Mouse (Mus musculus) forebrain, embryonic 12.5 days (tissue): Measurements from ENCODE around the gene Mei1. TPM values are rescaled to one million over a fixed set of nuclear protein-coding genes. Genes with fewer than 3 reads are reported as not detected.

ENCODE experiments used
- ATAC-seq: fragments of 200-750 bp; cut with Nextera tagmentation; 2 replicates; pipeline ENCODE4 v1.8.0; 2017; ENCODE audit warnings: moderate TSS enrichment; ENCODE audit not compliant: low FRiP score
- H3K27ac ChIP-seq: fragments of 300-500 bp; sonication (generic); 2 replicates; pipeline ENCODE4 v1.5.1; 2016; ENCODE audit warnings: mild to moderate bottlenecking
- H3K27me3 ChIP-seq: fragments of 300-500 bp; sonication (generic); 2 replicates; pipeline ENCODE4 v1.6.1; 2016; ENCODE audit warnings: mild to moderate bottlenecking
- H3K36me3 ChIP-seq: fragments of 300-500 bp; sonication (generic); replicated peaks from 2 replicates; pipeline ENCODE4 v1.6.1; 2016; ENCODE audit warnings: mild to moderate bottlenecking
- H3K4me1 ChIP-seq: fragments of 300-500 bp; sonication (generic); 2 replicates; pipeline ENCODE4 v1.6.1; 2016
- H3K4me2 ChIP-seq: fragments of 300-500 bp; sonication (generic); 2 replicates; pipeline ENCODE4 v1.6.1; 2016; ENCODE audit warnings: mild to moderate bottlenecking, moderate library complexity
- H3K4me3 ChIP-seq: fragments of 300-500 bp; sonication (generic); replicated peaks from 2 replicates; pipeline ENCODE4 v1.5.1; 2016; ENCODE audit warnings: mild to moderate bottlenecking
- H3K9ac ChIP-seq: fragments of 300-500 bp; sonication (generic); 2 replicates; pipeline ENCODE4 v1.6.1; 2016; ENCODE audit warnings: mild to moderate bottlenecking
- H3K9me3 ChIP-seq: fragments of 300-500 bp; sonication (generic); 2 replicates; pipeline ENCODE4 v1.6.1; 2016
- WGBS: fragments of 180-500 bp; shearing (Covaris S2); methylation state at CpG from one replicate; pipeline ENCODE4 v1.1.7; 2016; 5-methylcytosine and 5-hydroxymethylcytosine counted together
- polyA plus RNA-seq: library from polyadenylated mRNA; unstranded; fragments of >200 nt; fragmentation: Nextera tagmentation; extraction: Ambion mirVana; gene quantifications from 2 replicates; pipeline ENCODE4 v1.2.1, GENCODE M21; 2016

Gene Mei1
- polyA plus RNA-seq, 1 experiment from 2014 or later, result 0.08 TPM

- Histone ChIP-seq H3K36me3 (peaks cover 14% of the 10 kb centered on the region; the same call in 1 of the 2 replicates), H3K9ac (no peak overlapping the region), H3K27ac (no peak overlapping the region), H3K4me3 (no peak overlapping the region), H3K27me3 (no peaks in the 10 kb centered on the region), H3K4me1 (peaks cover 58% of the 10 kb centered on the region), H3K4me2 (no peak overlapping the region), H3K9me3 (no peaks in the 10 kb centered on the region)
- 81% methylated on average over 17 of the region's 17 CpGs for WGBS
- ATAC-seq, result no peak
Observed at GRCm38 (mm10) chr15:82158243-82159035, 88.6 kb downstream of the Mei1 start.

- Histone ChIP-seq H3K4me1 (peaks cover 58% of the 10 kb centered on the region), H3K9me3 (no peaks in the 10 kb centered on the region), H3K4me3 (no peak overlapping the region), H3K27ac (no peak overlapping the region), H3K36me3 (peaks cover 10% of the 10 kb centered on the region; the same call in 1 of the 2 replicates), H3K4me2 (no peak overlapping the region), H3K9ac (no peak overlapping the region), H3K27me3 (no peaks in the 10 kb centered on the region)
- no peak for ATAC-seq
- WGBS, result 84% methylated on average over 9 of the region's 9 CpGs
Observed at GRCm38 (mm10) chr15:82159471-82159870, 89.7 kb downstream of the Mei1 start.

- Histone ChIP-seq H3K9ac (no peak overlapping the region), H3K27ac (no peak overlapping the region), H3K27me3 (no peaks in the 10 kb centered on the region), H3K36me3 (peaks cover 10% of the 10 kb centered on the region; the same call in 1 of the 2 replicates), H3K4me1 (peaks cover 67% of the 10 kb centered on the region), H3K4me2 (no peak overlapping the region), H3K9me3 (no peaks in the 10 kb centered on the region), H3K4me3 (no peak overlapping the region)
- 80% methylated on average over 11 of the region's 11 CpGs for WGBS
- ATAC-seq, result no peak
Observed at GRCm38 (mm10) chr15:82160731-82161640, 91.2 kb downstream of the Mei1 start.

- Histone ChIP-seq H3K36me3 (no peaks in the 10 kb centered on the region), H3K27me3 (no peaks in the 10 kb centered on the region), H3K9ac (no peak overlapping the region), H3K9me3 (no peaks in the 10 kb centered on the region), H3K4me1 (peaks cover 74% of the 10 kb centered on the region), H3K27ac (no peak overlapping the region), H3K4me2 (no peak overlapping the region), H3K4me3 (no peak overlapping the region)
- WGBS, result 91% methylated on average over 12 of the region's 12 CpGs
- ATAC-seq, result no peak
Observed at GRCm38 (mm10) chr15:82161965-82162600, 92.3 kb downstream of the Mei1 start.

- H3K9me3 ChIP-seq, result no peaks in the 10 kb centered on the region
- peaks cover 74% of the 10 kb centered on the region for H3K4me1 ChIP-seq
- no peak for ATAC-seq
- H3K36me3 ChIP-seq, result no peaks in the 10 kb centered on the region
- H3K9ac ChIP-seq, result no peak overlapping the region
- no peaks in the 10 kb centered on the region for H3K27me3 ChIP-seq
- H3K4me2 ChIP-seq, result no peak overlapping the region
- H3K4me3 ChIP-seq, result no peak overlapping the region
- WGBS, result 88% methylated on average over 10 of the region's 10 CpGs
- peak overlapping the region; percentile 37 for H3K27ac ChIP-seq
Observed at GRCm38 (mm10) chr15:82163356-82164060, 93.7 kb downstream of the Mei1 start.

GRCm38 (mm10) chr15:82164061-82164399, 94.2 kb downstream of the Mei1 start:
- Histone ChIP-seq H3K36me3 (no peaks in the 10 kb centered on the region), H3K4me1 (peaks cover 68% of the 10 kb centered on the region), H3K9ac (no peak overlapping the region), H3K4me3 (no peak overlapping the region), H3K9me3 (no peaks in the 10 kb centered on the region), H3K27ac (peak overlapping the region; percentile 37), H3K4me2 (no peak overlapping the region), H3K27me3 (no peaks in the 10 kb centered on the region)
- 55% methylated on average over 4 of the region's 4 CpGs for WGBS
- ATAC-seq, result no peak

- H3K9ac ChIP-seq, result no peak overlapping the region
- ATAC-seq, result no peak
- no peaks in the 10 kb centered on the region for H3K36me3 ChIP-seq
- peaks cover 64% of the 10 kb centered on the region for H3K4me1 ChIP-seq
- peak overlapping the region; percentile 37; the same call in 1 of the 2 replicates for H3K27ac ChIP-seq
- WGBS, result 86% methylated on average over 7 of the region's 7 CpGs
- H3K4me2 ChIP-seq, result no peak overlapping the region
- no peaks in the 10 kb centered on the region for H3K27me3 ChIP-seq
- H3K9me3 ChIP-seq, result no peaks in the 10 kb centered on the region
- H3K4me3 ChIP-seq, result no peak overlapping the region
Observed at GRCm38 (mm10) chr15:82164496-82164895, 94.7 kb downstream of the Mei1 start.

- no peaks in the 10 kb centered on the region for H3K27me3 ChIP-seq
- no peak overlapping the region for H3K27ac ChIP-seq
- H3K4me2 ChIP-seq, result no peak overlapping the region
- H3K4me3 ChIP-seq, result no peak overlapping the region
- peak; percentile 22; the same call in 1 of the 2 replicates for ATAC-seq
- peaks cover 10% of the 10 kb centered on the region for H3K36me3 ChIP-seq
- WGBS, result 58% methylated on average over 8 of the region's 8 CpGs
- no peak overlapping the region for H3K9ac ChIP-seq
- H3K4me1 ChIP-seq, result peaks cover 55% of the 10 kb centered on the region
- H3K9me3 ChIP-seq, result no peaks in the 10 kb centered on the region
Observed at GRCm38 (mm10) chr15:82165332-82166239, 95.8 kb downstream of the Mei1 start.

- Histone ChIP-seq H3K4me1 (peaks cover 49% of the 10 kb centered on the region), H3K27me3 (no peaks in the 10 kb centered on the region), H3K9ac (0 out of 2 replicates have a peak overlapping the region, but pooled peaks have one; percentile 25), H3K36me3 (peaks cover 19% of the 10 kb centered on the region), H3K4me2 (no peak overlapping the region), H3K27ac (peak overlapping the region; percentile 38; the same call in 1 of the 2 replicates), H3K9me3 (no peaks in the 10 kb centered on the region), H3K4me3 (no peak overlapping the region)
- ATAC-seq, result 0 out of 2 replicates have a peak, but pooled peaks have one; percentile 31
- WGBS, result 46% methylated on average over 22 of the region's 22 CpGs
Observed at GRCm38 (mm10) chr15:82166240-82167100, 96.7 kb downstream of the Mei1 start.
